Mouse (Mus musculus): ENCODE data around the gene Fgfr2. TPM values are rescaled to one million over a fixed set of nuclear protein-coding genes. Genes with fewer than 3 reads are reported as not detected.

The Fgfr2 gene
- polyA plus RNA-seq, 1 experiment from 2014 or later = 11.2 TPM

DNA sequence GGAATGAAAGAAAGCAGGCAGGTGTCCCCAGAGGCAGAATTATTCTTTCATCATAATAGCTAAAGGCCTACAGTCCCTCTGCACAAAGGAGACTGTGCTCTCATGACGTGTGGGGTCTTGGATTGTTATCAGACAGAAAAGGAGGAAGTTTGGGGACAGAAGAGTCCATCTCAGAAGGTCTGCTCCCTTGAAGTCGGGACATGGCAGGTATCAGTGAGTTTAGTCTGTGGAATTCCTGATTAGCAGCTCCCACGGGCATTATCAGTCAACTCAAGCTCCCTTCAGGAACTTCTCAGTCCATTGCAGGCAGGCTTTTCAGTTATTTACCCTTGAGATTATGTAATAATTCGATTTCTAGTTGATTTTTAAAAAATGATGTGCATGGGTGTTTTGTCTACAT lies 2559.3 kb downstream of the Fgfr2 start:
- ATAC-seq = no peak

DNA sequence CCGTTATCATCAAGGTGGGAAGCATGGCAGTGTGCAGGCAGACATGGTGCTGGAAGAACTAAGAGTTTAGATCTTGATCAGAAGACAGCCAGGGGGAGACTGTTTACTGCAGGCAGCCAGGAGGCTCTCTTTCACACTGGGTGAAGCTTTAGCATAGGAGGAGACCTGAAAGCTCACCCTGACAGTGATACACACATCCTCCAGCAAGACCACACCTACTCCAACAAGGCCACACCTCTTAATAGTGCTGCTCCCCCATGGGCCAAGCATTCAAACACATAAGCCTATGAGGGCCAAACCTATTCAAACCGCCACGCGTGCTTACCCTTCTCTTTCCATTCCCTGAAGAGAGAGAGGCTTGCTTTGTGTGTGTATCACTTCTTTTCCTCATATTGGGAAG lies 2559.9 kb downstream of the Fgfr2 start:
- Histone ChIP-seq H3K27ac (ENCODE audit: low read depth) (no peak overlapping the region), H3K9ac (replicated peaks) (no peak overlapping the region), H3K36me3 (replicated peaks; ENCODE audit: insufficient read depth, low read length) (no peaks in the 10 kb centered on the region), H3K4me2 (ENCODE audit: low read depth, low read length) (no peak overlapping the region), H3K9me3 (ENCODE audit: low read length) (no peaks in the 10 kb centered on the region), H3K4me3 (ENCODE audit: low read depth, low read length) (no peak overlapping the region), H3K27me3 (ENCODE audit: insufficient read depth, low read length) (no peaks in the 10 kb centered on the region), H3K4me1 (ENCODE audit: insufficient read depth) (no peaks in the 10 kb centered on the region)
- no peak for ATAC-seq
- 87% methylated on average over 4 of the region's 4 CpGs for WGBS (ENCODE audit: insufficient replicate concordance)
- DNase-seq = no peak
- TF ChIP-seq CTCF (IDR thresholded peaks at IDR 0.05; ENCODE audit: low read depth) (no peak), EP300 (IDR thresholded peaks at IDR 0.05; ENCODE audit: low read depth) (no peak)

More for the DNA sequence above, 2559.3 kb downstream of the Fgfr2 start:
- TF ChIP-seq EP300 (IDR thresholded peaks at IDR 0.05; ENCODE audit: low read depth) (no peak), CTCF (IDR thresholded peaks at IDR 0.05; ENCODE audit: low read depth) (no peak)
- H3K27ac ChIP-seq (ENCODE audit: low read depth) = no peak overlapping the region
- no peaks in the 10 kb centered on the region; the same call in 1 of the 2 replicates for H3K4me1 ChIP-seq (ENCODE audit: insufficient read depth)
- no peaks in the 10 kb centered on the region for H3K36me3 ChIP-seq (replicated peaks; ENCODE audit: insufficient read depth, low read length)
- H3K9ac ChIP-seq (replicated peaks) = no peak overlapping the region
- no peak overlapping the region for H3K4me2 ChIP-seq (ENCODE audit: low read depth, low read length)
- WGBS (ENCODE audit: insufficient replicate concordance) = 39% methylated on average over 4 of the region's 4 CpGs
- H3K27me3 ChIP-seq (ENCODE audit: insufficient read depth, low read length) = no peaks in the 10 kb centered on the region
- DNase-seq = no peak
- no peak overlapping the region for H3K4me3 ChIP-seq (ENCODE audit: low read depth, low read length)
- no peaks in the 10 kb centered on the region for H3K9me3 ChIP-seq (ENCODE audit: low read length)

DNA sequence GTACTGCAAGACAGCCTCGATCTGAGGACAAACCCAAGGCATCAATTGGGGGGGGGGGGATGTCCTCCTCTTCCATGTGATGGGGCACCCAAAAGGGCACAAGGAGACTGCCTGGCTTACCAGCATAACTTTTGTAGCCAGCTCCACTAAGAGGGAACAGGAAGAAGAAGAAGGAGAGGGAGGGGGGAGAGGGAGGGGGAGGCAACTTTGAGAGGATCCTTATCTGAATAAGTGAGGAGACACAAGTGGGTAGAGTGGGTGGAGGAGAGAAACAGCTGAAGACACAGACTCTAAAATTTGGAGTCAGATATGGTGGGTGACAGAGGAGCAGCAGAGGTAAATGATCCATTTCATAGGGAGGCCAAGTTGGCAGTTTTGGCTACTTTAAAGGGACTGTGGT lies 2562.2 kb downstream of the Fgfr2 start:
- H3K4me3 ChIP-seq (ENCODE audit: low read depth, low read length) = no peak overlapping the region
- H3K9me3 ChIP-seq (ENCODE audit: low read length) = no peaks in the 10 kb centered on the region
- H3K4me2 ChIP-seq (ENCODE audit: low read depth, low read length) = no peak overlapping the region
- H3K4me1 ChIP-seq (ENCODE audit: insufficient read depth) = no peaks in the 10 kb centered on the region
- H3K9ac ChIP-seq (replicated peaks) = no peak overlapping the region
- no peak overlapping the region for H3K27ac ChIP-seq (ENCODE audit: low read depth)
- H3K27me3 ChIP-seq (ENCODE audit: insufficient read depth, low read length) = no peaks in the 10 kb centered on the region
- 20% methylated on average over 1 of the region's 1 CpGs for WGBS (ENCODE audit: insufficient replicate concordance)
- no peaks in the 10 kb centered on the region for H3K36me3 ChIP-seq (replicated peaks; ENCODE audit: insufficient read depth, low read length)
- TF ChIP-seq CTCF (IDR thresholded peaks at IDR 0.05; ENCODE audit: low read depth) (no peak), EP300 (IDR thresholded peaks at IDR 0.05; ENCODE audit: low read depth) (no peak)
- ATAC-seq (no peak), DNase-seq (no peak)

DNA sequence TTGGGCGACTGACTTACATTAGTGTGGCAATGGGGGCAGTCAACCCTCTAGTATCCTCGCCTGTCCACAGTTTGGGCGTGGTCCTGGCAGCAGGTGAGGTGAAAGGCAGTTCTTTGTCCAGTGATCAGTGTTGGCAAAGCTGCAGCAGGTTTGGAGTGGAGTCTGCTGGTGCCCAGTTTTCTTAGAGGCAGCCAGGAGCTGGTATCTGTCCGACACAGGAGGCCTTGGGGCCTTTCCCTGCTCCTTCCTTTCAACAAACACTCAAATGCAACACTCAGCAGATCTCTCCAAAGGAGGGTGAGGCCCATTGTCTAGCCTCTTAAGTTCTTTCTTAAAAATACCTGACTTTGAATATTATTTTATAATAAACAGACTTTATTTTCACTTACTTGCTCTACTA lies 2564.6 kb downstream of the Fgfr2 start:
- WGBS (ENCODE audit: insufficient replicate concordance) = 69% methylated on average over 4 of the region's 4 CpGs

DNA sequence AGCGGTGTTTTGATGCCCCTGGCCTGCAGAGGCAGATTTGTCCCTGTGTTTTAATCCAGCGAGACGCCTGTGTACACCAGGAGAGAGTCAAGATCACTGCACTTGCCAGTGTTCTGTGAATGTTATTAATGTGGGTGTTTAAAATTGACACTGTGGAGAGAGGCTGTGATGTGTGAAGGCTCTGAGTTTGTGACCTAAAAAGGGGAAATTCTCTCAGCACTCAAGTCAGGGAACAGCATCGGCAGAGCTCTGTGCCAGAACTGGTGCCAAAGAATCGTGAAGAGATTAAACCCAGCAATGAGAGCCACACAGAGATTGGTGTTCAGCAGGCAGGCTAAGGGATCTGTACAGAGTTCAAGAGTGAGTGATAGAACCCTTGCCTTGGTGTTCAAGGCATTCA lies 2567.6 kb downstream of the Fgfr2 start:
- no peak for TF ChIP-seq CTCF (IDR thresholded peaks at IDR 0.05; ENCODE audit: low read depth)
- no peak for TF ChIP-seq EP300 (IDR thresholded peaks at IDR 0.05; ENCODE audit: low read depth)
- Histone ChIP-seq H3K4me2 (ENCODE audit: low read depth, low read length) (no peak overlapping the region), H3K9ac (replicated peaks) (no peak overlapping the region), H3K27me3 (ENCODE audit: insufficient read depth, low read length) (no peaks in the 10 kb centered on the region), H3K4me1 (ENCODE audit: insufficient read depth) (no peaks in the 10 kb centered on the region), H3K27ac (ENCODE audit: low read depth) (no peak overlapping the region), H3K4me3 (ENCODE audit: low read depth, low read length) (no peak overlapping the region), H3K9me3 (ENCODE audit: low read length) (no peaks in the 10 kb centered on the region), H3K36me3 (replicated peaks; ENCODE audit: insufficient read depth, low read length) (no peaks in the 10 kb centered on the region)
- ATAC-seq (no peak), DNase-seq (no peak)
- 85% methylated on average over 5 of the region's 5 CpGs for WGBS (ENCODE audit: insufficient replicate concordance)

More for the DNA sequence above, 2564.6 kb downstream of the Fgfr2 start:
- no peaks in the 10 kb centered on the region for H3K27me3 ChIP-seq (ENCODE audit: insufficient read depth, low read length)
- no peak overlapping the region for H3K9ac ChIP-seq (replicated peaks)
- no peaks in the 10 kb centered on the region for H3K4me1 ChIP-seq (ENCODE audit: insufficient read depth)
- H3K27ac ChIP-seq (ENCODE audit: low read depth) = no peak overlapping the region
- H3K9me3 ChIP-seq (ENCODE audit: low read length) = no peaks in the 10 kb centered on the region
- DNase-seq (no peak), ATAC-seq (no peak)
- TF ChIP-seq EP300 (IDR thresholded peaks at IDR 0.05; ENCODE audit: low read depth) = no peak
- TF ChIP-seq CTCF (IDR thresholded peaks at IDR 0.05; ENCODE audit: low read depth) = no peak
- H3K36me3 ChIP-seq (replicated peaks; ENCODE audit: insufficient read depth, low read length) = no peaks in the 10 kb centered on the region
- no peak overlapping the region for H3K4me2 ChIP-seq (ENCODE audit: low read depth, low read length)
- no peak overlapping the region for H3K4me3 ChIP-seq (ENCODE audit: low read depth, low read length)

DNA sequence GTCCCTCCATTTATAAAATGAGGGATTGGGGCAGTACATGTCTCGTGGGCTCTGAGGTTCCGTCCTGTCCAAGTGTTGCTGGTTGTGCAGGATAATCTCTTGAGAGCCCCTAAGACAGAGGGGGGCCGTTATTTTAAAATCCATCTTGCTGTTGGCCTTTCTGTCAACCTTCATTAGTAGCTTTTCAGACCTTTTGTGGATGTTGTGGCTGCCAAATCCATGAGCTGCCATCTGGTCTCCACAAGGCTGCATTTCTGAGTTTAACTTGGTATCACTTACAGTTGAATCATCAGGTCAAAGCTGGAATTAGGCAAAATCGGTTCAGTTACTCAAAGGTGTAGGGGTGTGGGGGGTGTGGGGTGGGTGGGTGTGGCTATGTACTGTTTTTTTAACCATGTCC lies 2569.8 kb downstream of the Fgfr2 start:
- no peaks in the 10 kb centered on the region for H3K27me3 ChIP-seq (ENCODE audit: insufficient read depth, low read length)
- TF ChIP-seq CTCF (IDR thresholded peaks at IDR 0.05; ENCODE audit: low read depth) (no peak), EP300 (IDR thresholded peaks at IDR 0.05; ENCODE audit: low read depth) (no peak)
- H3K27ac ChIP-seq (ENCODE audit: low read depth) = no peak overlapping the region
- no peak for ATAC-seq
- no peak overlapping the region for H3K4me2 ChIP-seq (ENCODE audit: low read depth, low read length)
- no peaks in the 10 kb centered on the region for H3K9me3 ChIP-seq (ENCODE audit: low read length)
- no peaks in the 10 kb centered on the region for H3K4me1 ChIP-seq (ENCODE audit: insufficient read depth)
- H3K36me3 ChIP-seq (replicated peaks; ENCODE audit: insufficient read depth, low read length) = no peaks in the 10 kb centered on the region
- H3K9ac ChIP-seq (replicated peaks) = no peak overlapping the region
- no peak overlapping the region for H3K4me3 ChIP-seq (ENCODE audit: low read depth, low read length)
- DNase-seq = no peak
- WGBS (ENCODE audit: insufficient replicate concordance) = 68% methylated on average over 4 of the region's 4 CpGs

DNA sequence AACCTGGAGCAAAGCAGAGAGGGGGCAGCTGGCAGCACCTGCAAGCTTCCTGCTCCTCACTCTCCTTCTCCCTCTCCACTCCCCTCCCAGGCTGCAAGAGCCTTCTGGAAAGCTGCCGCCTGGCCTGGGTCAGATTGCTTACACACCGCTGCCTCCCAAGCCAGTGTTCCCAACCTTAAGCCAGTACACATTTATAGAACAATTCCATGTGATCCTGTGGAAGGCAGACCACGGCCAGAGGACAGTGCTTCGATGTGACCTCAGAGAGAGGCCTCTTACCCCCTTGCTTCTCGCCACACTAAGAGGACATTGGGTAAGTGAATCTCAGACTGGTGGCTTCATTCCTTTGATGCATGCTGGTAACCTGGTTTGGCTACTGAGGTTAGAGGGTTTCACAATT lies 2570.4 kb downstream of the Fgfr2 start:
- Histone ChIP-seq H3K4me3 (ENCODE audit: low read depth, low read length) (no peak overlapping the region), H3K9ac (replicated peaks) (no peak overlapping the region), H3K27ac (ENCODE audit: low read depth) (no peak overlapping the region), H3K4me2 (ENCODE audit: low read depth, low read length) (no peak overlapping the region), H3K9me3 (ENCODE audit: low read length) (no peaks in the 10 kb centered on the region), H3K4me1 (ENCODE audit: insufficient read depth) (peaks cover 1% of the 10 kb centered on the region; the same call in 1 of the 2 replicates), H3K27me3 (ENCODE audit: insufficient read depth, low read length) (no peaks in the 10 kb centered on the region), H3K36me3 (replicated peaks; ENCODE audit: insufficient read depth, low read length) (no peaks in the 10 kb centered on the region)
- WGBS (ENCODE audit: insufficient replicate concordance) = 77% methylated on average over 5 of the region's 5 CpGs
- TF ChIP-seq CTCF (IDR thresholded peaks at IDR 0.05; ENCODE audit: low read depth) (no peak), EP300 (IDR thresholded peaks at IDR 0.05; ENCODE audit: low read depth) (no peak)
- ATAC-seq (no peak), DNase-seq (no peak)

Measured in liver, postnatal 0 days (tissue).